Mouse (Mus musculus): Measurements from ENCODE around the gene Trmt13. TPM values are rescaled to one million over a fixed set of nuclear protein-coding genes. Genes with fewer than 3 reads are reported as not detected.
"Not testable (repeated sequence)": the region's sequence is repeated elsewhere in the genome, so short reads cannot be mapped to it uniquely, and the experiment has no call there.

Trmt13 gene
- polyA plus RNA-seq, 1 experiment from 2014 or later, result 30.7 TPM

- Histone ChIP-seq H3K27ac (no peak overlapping the region), H3K9ac (no peak overlapping the region), H3K27me3 (no peaks in the 10 kb centered on the region), H3K4me1 (no peaks in the 10 kb centered on the region), H3K36me3 (ENCODE audit: poor library complexity, severe bottlenecking) (peaks cover 14% of the 10 kb centered on the region), H3K9me3 (replicated peaks) (no peaks in the 10 kb centered on the region), H3K4me3 (no peak overlapping the region), H3K4me2 (no peak overlapping the region)
- 70% methylated on average over 3 of the region's 3 CpGs for whole genome bisulfite sequencing
- no peak for ATAC-seq
Observed at GRCm38 (mm10) chr3:116577286-116577685, 37.1 kb downstream of the Trmt13 start.

- Histone ChIP-seq H3K9ac (no peak overlapping the region), H3K9me3 (replicated peaks) (peaks cover 5% of the 10 kb centered on the region; the same call in 1 of the 2 replicates), H3K4me3 (no peak overlapping the region), H3K27me3 (no peaks in the 10 kb centered on the region), H3K36me3 (ENCODE audit: poor library complexity, severe bottlenecking) (no peaks in the 10 kb centered on the region), H3K4me1 (no peaks in the 10 kb centered on the region), H3K4me2 (no peak overlapping the region), H3K27ac (no peak overlapping the region)
- no peak for ATAC-seq
- 92% methylated on average over 2 of the region's 2 CpGs for WGBS
Observed at GRCm38 (mm10) chr3:116570628-116571027, 43.8 kb downstream of the Trmt13 start.

- H3K4me1 ChIP-seq, result no peaks in the 10 kb centered on the region
- 82% methylated on average over 7 of the region's 7 CpGs for WGBS
Observed at GRCm38 (mm10) chr3:116563095-116563492, 51.3 kb downstream of the Trmt13 start.

GRCm38 (mm10) chr3:116562408-116563094 is 51.8 kb downstream of the Trmt13 start, which contains the start of gene Lrrc39:
Lrrc39 (plus strand) TSS chr3:116562973.
- H3K9ac ChIP-seq, result no peak within 1 kb of the TSS
- no peaks in the 10 kb centered on the region for H3K27me3 ChIP-seq
- H3K36me3 ChIP-seq (ENCODE audit: poor library complexity, severe bottlenecking), result no peaks in the 10 kb centered on the region
- no peak within 1 kb of the TSS for H3K4me3 ChIP-seq
- H3K9me3 ChIP-seq (replicated peaks), result peaks cover 5% of the 10 kb centered on the region; the same call in 1 of the 2 replicates
- no peak for ATAC-seq
- no peak within 1 kb of the TSS for H3K27ac ChIP-seq
- no peaks in the 10 kb centered on the region for H3K4me1 ChIP-seq
- H3K4me2 ChIP-seq, result no peak within 1 kb of the TSS
- 89% methylated on average over 7 of the region's 7 CpGs for WGBS

More at GRCm38 (mm10) chr3:116563095-116563492, 51.3 kb downstream of the Trmt13 start:
- Histone ChIP-seq H3K9me3 (replicated peaks) (peaks cover 5% of the 10 kb centered on the region; the same call in 1 of the 2 replicates), H3K27me3 (no peaks in the 10 kb centered on the region), H3K4me3 (no peak overlapping the region), H3K9ac (no peak overlapping the region), H3K36me3 (ENCODE audit: poor library complexity, severe bottlenecking) (no peaks in the 10 kb centered on the region), H3K27ac (no peak overlapping the region), H3K4me2 (no peak overlapping the region)
- ATAC-seq, result no peak

DNA sequence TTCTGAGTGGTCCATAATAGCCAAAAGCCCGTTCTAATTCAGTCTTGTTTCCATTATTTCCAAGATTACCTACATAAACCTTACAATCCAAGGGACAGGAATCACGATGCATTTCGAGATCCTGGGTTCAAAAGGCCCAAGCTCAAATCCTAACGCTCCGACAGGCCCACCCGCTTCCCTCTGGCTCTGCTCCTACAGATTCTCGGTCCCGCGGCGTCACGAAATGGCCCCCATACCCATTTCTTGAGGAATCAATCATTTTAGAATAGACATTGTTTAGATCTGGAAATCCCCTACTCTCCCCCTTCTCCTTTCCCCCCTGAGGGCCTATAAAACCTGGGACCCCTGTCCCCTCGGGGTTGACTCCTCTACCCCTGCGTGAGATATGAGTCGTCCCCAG is 53.1 kb downstream of the Trmt13 start:
- H3K9ac ChIP-seq; H3K9me3 ChIP-seq (replicated peaks); H3K27me3 ChIP-seq; H3K4me3 ChIP-seq; H3K27ac ChIP-seq; H3K4me2 ChIP-seq; ATAC-seq; H3K36me3 ChIP-seq (ENCODE audit: poor library complexity, severe bottlenecking); H3K4me1 ChIP-seq: not testable (repeated sequence)
- 93% methylated on average over 14 of the region's 14 CpGs for WGBS

DNA sequence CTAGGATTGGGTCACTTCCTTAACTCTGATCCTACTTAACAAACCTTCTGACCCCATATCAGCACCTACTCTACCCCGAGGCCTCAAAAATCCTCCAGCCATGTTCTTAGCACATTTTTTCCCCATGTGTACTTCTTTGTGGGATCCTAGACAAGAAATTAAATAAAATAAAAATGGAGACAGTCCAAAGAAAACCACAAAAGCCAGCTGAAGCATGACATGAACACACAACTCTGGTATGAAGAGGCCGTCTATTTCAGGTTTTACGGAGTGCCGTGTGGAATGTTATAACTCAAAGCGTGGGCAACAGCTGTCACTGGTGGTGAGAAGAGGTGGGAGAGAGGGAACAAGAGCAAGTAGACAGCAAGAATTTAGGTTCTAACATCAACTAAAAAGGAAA is 63.0 kb downstream of the Trmt13 start:
- ATAC-seq, result no peak
- Histone ChIP-seq H3K4me1 (no peaks in the 10 kb centered on the region), H3K9me3 (replicated peaks) (no peaks in the 10 kb centered on the region), H3K36me3 (ENCODE audit: poor library complexity, severe bottlenecking) (peaks cover 32% of the 10 kb centered on the region), H3K4me2 (no peak overlapping the region), H3K4me3 (no peak overlapping the region), H3K27ac (no peak overlapping the region), H3K27me3 (no peaks in the 10 kb centered on the region), H3K9ac (no peak overlapping the region)
- WGBS, result 94% methylated on average over 5 of the region's 5 CpGs

DNA sequence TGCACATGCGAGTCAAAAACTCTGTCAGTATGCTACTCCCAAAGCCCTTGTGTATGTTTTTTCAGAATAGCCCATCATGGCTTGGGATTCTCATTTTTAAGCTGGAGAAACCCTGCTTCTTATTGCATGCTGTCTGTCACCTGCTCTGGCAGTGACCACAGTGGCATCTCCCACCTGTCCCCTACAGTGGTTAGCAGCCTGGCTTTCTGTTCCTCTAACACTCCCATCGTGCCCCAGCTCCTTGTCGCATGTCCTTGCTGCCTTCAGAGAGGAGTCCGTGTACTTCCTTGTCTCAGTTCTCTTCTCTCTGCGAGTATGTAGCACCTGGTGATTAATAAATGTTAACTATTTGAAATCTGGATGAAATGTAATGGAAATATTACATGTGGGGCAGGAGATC is 67.0 kb downstream of the Trmt13 start:
- Histone ChIP-seq H3K27ac (no peak overlapping the region), H3K36me3 (ENCODE audit: poor library complexity, severe bottlenecking) (peaks cover 57% of the 10 kb centered on the region), H3K9ac (no peak overlapping the region), H3K4me3 (no peak overlapping the region), H3K4me1 (no peaks in the 10 kb centered on the region), H3K9me3 (replicated peaks) (no peaks in the 10 kb centered on the region), H3K4me2 (no peak overlapping the region), H3K27me3 (no peaks in the 10 kb centered on the region)
- ATAC-seq, result no peak
- 92% methylated on average over 5 of the region's 5 CpGs for WGBS

- H3K27ac ChIP-seq, result no peak overlapping the region
- H3K4me3 ChIP-seq, result no peak overlapping the region
- H3K4me1 ChIP-seq, result no peaks in the 10 kb centered on the region
- no peaks in the 10 kb centered on the region for H3K9me3 ChIP-seq (replicated peaks)
- H3K9ac ChIP-seq, result no peak overlapping the region
- peaks cover 71% of the 10 kb centered on the region for H3K36me3 ChIP-seq (ENCODE audit: poor library complexity, severe bottlenecking)
- ATAC-seq, result no peak
- WGBS, result 88% methylated on average over 3 of the region's 3 CpGs
- no peaks in the 10 kb centered on the region for H3K27me3 ChIP-seq
- H3K4me2 ChIP-seq, result no peak overlapping the region
Observed at GRCm38 (mm10) chr3:116542532-116542931, 71.9 kb downstream of the Trmt13 start.

DNA sequence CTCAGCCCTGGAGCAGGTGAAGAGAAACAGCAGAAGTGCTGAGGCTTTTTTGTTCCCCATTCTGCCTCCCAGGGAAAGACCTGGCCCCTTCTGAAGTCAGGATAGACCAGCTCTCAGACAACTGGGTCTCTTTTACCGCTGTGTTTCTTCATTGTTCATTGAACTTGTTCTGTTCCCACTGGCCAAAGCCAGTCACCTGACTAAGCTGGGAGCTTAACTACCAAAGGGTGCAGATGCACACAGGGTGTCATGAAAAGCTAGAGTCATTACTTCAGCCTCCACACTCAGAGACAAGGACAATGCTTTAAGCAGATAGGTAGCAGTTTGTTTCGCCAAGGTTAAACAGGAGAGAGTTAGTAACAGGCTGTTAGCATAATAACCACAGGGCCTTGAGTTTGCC is 72.3 kb downstream of the Trmt13 start:
- H3K4me3 ChIP-seq, result no peak overlapping the region
- no peak overlapping the region for H3K9ac ChIP-seq
- 91% methylated on average over 2 of the region's 2 CpGs for WGBS
- H3K4me2 ChIP-seq, result no peak overlapping the region
- no peaks in the 10 kb centered on the region for H3K4me1 ChIP-seq
- H3K27me3 ChIP-seq, result no peaks in the 10 kb centered on the region
- no peaks in the 10 kb centered on the region for H3K9me3 ChIP-seq (replicated peaks)
- peaks cover 70% of the 10 kb centered on the region for H3K36me3 ChIP-seq (ENCODE audit: poor library complexity, severe bottlenecking)
- no peak for ATAC-seq
- H3K27ac ChIP-seq, result no peak overlapping the region

DNA sequence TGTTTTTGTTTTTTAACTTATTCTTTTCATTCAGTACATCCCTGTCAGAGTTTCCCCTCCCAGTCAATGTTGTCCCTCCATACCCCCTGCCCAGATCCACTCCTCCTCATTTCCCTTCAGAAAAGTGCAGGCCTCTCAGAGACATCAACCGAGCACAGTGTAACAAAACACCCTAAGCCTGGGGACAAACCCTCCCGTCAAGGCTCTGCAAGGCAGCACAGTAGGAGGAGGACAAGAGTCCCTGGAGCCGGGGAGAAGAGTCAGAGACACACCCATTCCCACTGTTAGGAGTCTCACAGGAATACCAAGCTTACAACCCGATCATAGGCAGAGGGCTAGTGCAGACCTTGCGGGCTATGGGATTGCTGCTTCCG is 77.2 kb downstream of the Trmt13 start:
- peaks cover 75% of the 10 kb centered on the region for H3K36me3 ChIP-seq (ENCODE audit: poor library complexity, severe bottlenecking)

GRCm38 (mm10) chr3:116536428-116537199 is 77.8 kb downstream of the Trmt13 start:
- Histone ChIP-seq H3K4me3 (no peak overlapping the region), H3K9me3 (replicated peaks) (no peaks in the 10 kb centered on the region), H3K4me1 (no peaks in the 10 kb centered on the region), H3K36me3 (ENCODE audit: poor library complexity, severe bottlenecking) (peaks cover 71% of the 10 kb centered on the region), H3K9ac (no peak overlapping the region), H3K27ac (no peak overlapping the region), H3K4me2 (no peak overlapping the region), H3K27me3 (no peaks in the 10 kb centered on the region)
- ATAC-seq, result no peak
- 81% methylated on average over 16 of the region's 16 CpGs for WGBS

More for the DNA sequence above, 77.2 kb downstream of the Trmt13 start:
- ATAC-seq, result no peak
- Histone ChIP-seq H3K4me2 (no peak overlapping the region), H3K9ac (no peak overlapping the region), H3K4me1 (no peaks in the 10 kb centered on the region), H3K27ac (no peak overlapping the region), H3K4me3 (no peak overlapping the region), H3K27me3 (no peaks in the 10 kb centered on the region), H3K9me3 (replicated peaks) (no peaks in the 10 kb centered on the region)
- 59% methylated on average over 6 of the region's 6 CpGs for WGBS
